Mouse (Mus musculus) small intestine, adult 10 weeks (tissue): ENCODE results near the gene Coa4. TPM values are rescaled to one million over a fixed set of nuclear protein-coding genes. Genes with fewer than 3 reads are reported as not detected.

ENCODE experiments used
- polyA plus RNA-seq: library from polyadenylated mRNA; stranded (reverse); fragments of 350-450 nt; fragmentation: Illumina TruSeq; extraction: RNeasy Lipid Tissue Mini Kit (QIAGEN cat#74804); gene quantifications from one replicate; pipeline ENCODE4 v1.2.3, GENCODE M21; 2014; ENCODE audit warnings: low replicate concordance

Gene Coa4
- 27.8 TPM for polyA plus RNA-seq

GRCm38 (mm10) chr7:100536804-100537518, at the start of gene Coa4:
Gene Coa4, plus strand, starts transcription at chr7:100537071.

GRCm38 (mm10) chr7:100493117-100493483, 43.8 kb upstream of the Coa4 start, which contains the start of gene Ucp2:
Gene Ucp2, plus strand, starts transcription at chr7:100493337.

GRCm38 (mm10) chr7:100514573-100514972, 22.3 kb upstream of the Coa4 start, which contains the start of gene Dnajb13:
Gene Dnajb13, minus strand, starts transcription at chr7:100514960.

Other genes with a start within 250 kb of the Coa4 start
- 25.6 TPM for gene C2cd3, start 164.8 kb upstream of the Coa4 start, polyA plus RNA-seq
- 144 TPM for gene Ppme1, start 164.8 kb upstream of the Coa4 start, polyA plus RNA-seq
- 0.59 TPM for gene Ucp3, start 64.1 kb upstream of the Coa4 start, polyA plus RNA-seq
- gene Ucp2, start 43.7 kb upstream of the Coa4 start, polyA plus RNA-seq: 16.6 TPM
- not detected for gene Dnajb13, start 22.1 kb upstream of the Coa4 start, polyA plus RNA-seq
- 578 TPM for gene Rab6a, start 70.3 kb downstream of the Coa4 start, polyA plus RNA-seq
- gene Mrpl48, start 71.2 kb downstream of the Coa4 start, polyA plus RNA-seq: 45.1 TPM
- gene Plekhb1, start 125.3 kb downstream of the Coa4 start, polyA plus RNA-seq: 6.8 TPM
- 11.5 TPM for gene Fam168a, start 169.6 kb downstream of the Coa4 start, polyA plus RNA-seq